Mouse (Mus musculus): ENCODE measurements around the gene Tspo.

Gene Tspo

GRCm38 (mm10) chr15:83584741-83585220 lies 21.4 kb downstream of the Tspo start:
- no peak for DNase-seq

- DNase-seq = no peak
Observed at GRCm38 (mm10) chr15:83590841-83591240, 27.4 kb downstream of the Tspo start.

DNA sequence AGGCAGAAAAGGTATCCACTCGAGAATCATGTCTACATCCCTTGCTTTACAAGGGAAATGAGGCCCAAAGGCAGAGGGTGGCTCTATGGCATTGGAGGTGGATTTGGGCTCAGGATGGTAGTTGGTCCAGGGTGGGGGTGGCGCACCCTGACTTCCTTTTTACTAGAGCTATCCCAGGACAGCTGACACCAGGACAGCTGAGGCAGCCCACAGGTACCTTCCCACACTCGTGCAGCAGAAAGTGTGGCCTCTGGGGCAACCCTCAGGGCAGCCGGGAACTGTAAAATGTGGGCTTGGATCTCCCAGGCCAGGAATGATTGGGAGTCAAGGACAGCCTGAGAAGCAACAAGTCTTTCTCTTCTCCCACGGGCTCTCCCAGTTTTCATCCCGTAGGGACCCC lies 28.4 kb downstream of the Tspo start:
- DNase-seq = no peak

DNA sequence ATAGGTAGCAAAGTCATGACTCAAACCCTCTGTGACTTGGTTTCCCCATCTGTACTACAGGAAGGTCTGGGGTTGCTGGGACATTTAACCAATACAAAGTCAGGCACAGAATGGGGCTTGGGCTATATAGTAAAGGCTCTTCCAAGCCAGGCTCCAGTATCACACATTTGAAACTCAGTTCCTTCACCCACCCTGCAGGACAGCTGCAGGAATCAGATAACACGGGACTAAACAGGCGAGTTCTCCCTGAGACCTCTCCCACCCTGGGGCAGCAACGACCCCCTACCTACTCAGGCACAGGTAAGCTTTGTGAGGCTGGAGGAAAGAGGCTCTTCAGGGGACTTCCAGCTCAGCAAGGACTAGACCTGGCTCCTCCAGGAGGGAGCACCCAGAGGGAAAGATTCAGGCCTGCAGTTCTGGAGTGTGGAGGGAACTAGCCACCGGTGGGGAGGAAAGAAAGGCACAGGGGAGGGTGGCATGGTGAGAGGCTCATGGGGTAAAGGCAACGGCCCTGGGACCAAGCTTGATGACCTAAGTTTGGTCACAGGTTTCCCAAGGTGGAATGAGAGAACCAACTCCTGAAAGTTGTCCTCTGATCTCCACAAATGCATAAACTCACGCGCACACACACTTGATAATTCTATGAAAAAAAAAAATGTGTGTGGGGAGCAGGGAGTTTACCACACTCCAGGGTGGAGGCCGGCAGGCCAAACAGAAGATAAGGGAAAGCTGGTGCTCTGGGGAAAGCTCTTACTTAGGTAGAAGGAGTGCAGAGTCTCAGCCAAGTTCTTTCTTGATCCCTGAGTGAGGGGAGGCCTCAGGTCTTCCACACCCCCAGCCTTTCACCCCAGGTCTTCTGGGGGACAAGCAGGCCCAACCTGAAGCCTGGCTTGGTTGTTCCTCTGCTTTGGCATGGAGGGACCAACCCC lies 29.1 kb downstream of the Tspo start:
- DNase-seq = no peak

DNA sequence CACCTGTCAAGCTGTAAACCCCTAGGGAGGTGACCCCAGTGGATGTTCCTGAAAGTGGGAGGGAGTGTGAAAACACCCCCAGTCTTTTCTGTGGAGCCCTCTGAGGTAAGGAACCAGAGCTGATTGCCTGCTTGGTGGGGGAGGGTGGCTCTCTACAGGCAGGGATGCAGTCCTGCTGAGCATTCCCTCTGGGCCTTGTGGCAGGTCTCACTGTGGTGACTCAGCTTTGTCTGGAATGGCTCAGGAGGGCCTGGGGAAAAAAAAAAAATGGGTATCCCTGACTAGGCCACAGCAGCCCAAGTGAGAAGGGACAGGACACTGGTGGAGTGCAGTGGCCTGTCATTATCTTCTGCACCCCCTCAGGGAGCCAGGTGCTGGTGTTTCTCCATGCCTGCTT lies 29.8 kb downstream of the Tspo start:
- DNase-seq = no peak

DNA sequence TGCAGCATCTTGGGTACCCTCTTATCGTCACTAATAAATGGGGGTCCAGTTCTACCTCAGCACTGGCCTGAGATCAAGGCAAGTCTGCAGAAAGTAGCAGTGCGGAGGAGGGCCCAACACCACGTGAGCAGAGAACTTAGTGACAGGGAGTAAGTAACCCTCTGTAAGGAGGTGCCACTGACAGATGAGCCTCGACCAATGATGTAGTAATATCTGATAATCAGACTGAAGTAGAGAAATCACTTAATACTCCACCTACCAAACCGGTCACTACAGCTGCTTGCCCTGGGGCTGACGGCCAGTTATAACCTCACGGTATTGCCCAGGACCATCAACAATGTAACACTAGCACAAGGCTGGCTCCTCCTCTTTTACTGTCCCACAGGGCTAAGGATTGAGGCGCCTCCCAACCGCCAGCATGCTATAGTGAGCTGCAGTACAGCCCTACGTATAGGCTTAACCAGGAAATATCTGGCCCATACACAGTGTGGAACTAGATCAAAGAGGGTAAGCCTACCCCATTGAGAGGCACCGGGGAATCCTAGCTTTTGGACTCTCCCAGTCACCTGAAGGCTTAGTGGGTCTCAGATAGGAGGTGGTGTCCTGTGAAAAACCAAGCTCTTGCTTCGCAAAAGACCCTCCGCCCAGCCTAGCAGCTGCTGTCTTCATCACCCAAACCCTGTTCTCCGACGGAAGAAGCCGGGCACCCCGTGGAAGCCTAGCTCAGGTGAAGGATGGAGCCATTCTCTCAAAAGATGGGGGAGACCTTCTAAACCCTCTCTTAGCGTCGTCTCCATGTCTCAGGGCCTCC lies 30.5 kb downstream of the Tspo start:
- no peak for DNase-seq

GRCm38 (mm10) chr15:83594513-83595363 lies 31.3 kb downstream of the Tspo start, which contains the start of gene Ttll12:
TSS of gene Ttll12 (minus strand) at chr15:83595157.
- DNase-seq = peak; percentile 97

DNA sequence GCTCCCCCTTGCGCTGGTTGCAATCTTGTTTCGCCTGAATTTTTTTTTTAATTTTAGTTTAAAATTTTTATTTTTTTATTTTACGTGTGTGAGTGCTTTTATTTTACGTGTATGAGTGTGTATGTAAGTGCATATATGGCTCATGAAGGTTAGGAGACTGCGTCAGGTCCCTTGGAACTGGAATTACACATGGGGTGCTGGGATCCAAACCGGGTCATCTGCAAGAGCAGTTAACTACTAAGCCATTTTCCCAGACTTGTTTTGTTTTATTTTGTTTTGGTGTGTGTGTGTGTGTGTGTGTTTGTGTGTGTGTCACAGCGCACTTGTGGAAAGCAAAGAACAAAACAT lies 31.9 kb downstream of the Tspo start:
- no peak for DNase-seq

DNA sequence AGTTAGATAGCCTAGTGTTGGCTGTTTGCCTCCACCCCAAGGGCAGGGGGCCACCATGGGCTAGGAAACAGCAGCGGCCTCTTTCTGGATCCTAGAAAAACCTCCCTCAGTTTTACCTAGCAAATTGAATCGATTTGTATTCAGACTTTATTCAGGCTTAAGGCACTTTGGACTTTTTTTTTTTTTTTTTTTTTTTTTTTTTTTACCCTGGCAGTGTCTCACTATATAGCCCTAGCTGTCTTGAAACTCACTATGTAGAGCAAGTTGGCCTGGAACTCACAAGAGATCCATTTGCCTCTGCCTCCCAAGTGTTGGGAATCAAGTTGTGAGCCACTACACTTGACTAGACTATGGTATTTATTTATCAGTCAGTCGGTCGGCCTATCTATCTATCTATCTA lies 33.4 kb downstream of the Tspo start:
- DNase-seq = no peak

GRCm38 (mm10) chr15:83601185-83601584 lies 37.8 kb downstream of the Tspo start:
- no peak for DNase-seq

DNA sequence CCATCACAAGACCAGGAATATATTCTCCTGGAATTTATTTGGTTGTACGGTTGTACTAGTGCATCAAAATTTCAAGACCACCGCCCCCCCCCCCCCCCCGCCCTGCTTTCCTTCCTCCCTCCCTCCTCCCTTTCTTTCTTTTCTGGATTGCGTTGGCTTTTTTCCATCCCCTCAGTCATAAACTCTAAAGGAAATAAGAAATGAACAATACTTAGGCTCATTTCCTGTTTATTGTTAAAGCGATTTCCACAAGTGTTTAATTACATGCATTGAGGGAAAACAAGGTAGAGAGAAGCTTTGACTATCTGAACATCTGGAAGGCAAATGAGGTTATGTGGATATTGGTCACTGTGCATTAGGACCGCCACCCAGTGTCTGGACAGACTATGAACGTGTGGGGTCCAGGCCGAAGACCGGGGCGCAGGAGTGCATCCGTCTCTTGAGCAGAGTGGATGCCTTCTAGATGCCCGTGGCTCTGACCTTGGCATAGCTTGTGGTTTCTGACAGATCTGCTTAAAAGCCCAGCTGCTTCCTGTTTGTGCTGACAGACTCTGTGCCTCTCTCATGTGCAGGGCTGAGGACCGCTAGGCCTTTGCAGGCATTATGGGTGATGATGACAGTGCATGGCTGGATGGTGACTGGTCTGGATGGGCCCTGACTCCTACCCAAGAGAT lies 39.1 kb downstream of the Tspo start:
- no peak for DNase-seq

DNA sequence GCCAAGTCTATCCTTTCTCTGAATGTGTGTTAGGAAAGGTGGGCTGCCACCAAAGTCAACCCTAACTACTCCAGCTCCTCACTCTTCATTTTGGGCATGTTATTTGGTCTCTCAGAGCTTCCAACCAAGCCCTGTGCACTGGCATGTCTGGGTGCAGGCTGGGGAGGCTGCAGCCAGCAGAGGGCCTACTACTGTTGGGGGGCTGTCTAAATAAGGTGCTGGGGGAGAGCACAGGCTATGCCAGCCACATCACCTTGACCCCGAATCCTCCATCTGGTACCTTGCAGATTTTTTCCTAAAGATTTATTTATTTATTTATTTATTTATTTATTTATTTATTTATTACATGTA lies 39.6 kb downstream of the Tspo start:
- no peak for DNase-seq

DNA sequence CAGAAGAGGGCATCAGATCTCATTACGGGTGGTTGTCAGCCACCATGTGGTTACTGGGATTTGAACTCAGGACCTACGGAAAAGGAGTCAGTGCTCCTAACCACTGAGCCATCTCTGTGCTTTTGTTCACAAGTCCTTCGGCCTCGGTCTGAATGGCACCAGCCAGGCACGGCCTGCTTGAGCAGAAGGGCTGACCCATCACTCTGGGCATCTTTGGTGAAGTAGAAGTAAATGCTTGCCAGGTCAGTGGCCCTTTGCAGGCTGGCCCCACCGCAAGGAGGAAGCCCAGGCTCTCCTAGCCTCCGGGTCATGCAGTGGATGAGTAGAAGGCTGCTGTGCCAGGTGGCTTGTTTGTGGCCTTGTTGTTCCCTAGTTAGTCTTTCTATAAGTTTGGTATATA lies 40.0 kb downstream of the Tspo start:
- DNase-seq = no peak

DNA sequence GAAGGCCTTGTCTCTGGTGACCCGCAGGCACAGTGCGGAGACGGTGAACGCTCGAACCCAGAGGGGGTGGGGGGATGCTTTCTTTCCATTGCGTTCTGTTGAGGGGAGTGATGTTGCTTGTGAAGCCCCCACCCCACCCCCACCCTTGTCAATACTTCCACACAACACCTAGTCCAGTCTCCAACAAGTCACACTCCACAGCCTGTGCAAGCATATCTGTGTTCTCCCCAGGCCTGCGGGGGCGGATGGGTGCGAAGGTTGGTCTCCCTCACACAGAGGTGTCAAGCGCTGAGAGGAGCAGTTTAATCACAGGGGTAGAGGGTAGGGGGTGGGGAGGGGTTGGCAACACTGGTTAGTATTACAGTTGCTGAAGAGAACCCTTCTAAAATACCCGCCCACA lies 42.8 kb downstream of the Tspo start:
- DNase-seq = no peak

GRCm38 (mm10) chr15:83606700-83607099 lies 43.3 kb downstream of the Tspo start:
- no peak for DNase-seq

DNA sequence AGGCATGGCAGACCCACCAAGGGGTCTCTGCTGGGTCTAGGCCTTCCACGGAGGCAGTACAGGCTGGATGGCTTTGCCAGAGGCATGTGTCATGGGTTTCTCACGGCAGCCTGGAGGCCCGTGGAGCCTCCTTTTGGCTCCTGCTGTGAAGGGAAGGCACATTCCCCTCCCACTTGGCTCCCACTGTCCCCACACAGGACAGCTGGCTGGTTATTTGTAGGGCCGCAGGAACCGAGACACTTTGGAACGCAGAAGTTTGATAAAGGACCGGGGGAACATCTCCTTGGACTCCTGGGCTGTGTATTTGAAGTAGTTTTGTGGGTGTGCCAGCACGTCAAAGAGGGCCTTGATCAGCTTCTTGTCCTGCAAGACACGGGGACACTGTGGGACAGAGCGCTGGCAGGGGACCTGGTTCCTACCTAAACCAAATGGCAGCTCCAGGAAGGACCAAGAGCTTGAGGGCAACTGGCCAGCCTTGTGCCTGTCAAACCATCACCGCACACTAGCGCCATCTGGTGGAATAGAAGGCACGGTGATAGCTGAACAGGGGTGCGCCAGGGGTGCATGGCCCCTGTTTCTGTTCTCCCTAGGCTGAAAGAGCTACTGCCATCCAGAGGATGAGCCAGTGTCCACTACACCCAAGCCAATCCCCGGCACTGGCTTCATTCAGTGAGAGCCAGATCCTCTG lies 43.9 kb downstream of the Tspo start:
- peak; percentile 52 for DNase-seq

- peak; percentile 69 for DNase-seq
Observed at GRCm38 (mm10) chr15:83615245-83615644, 51.9 kb downstream of the Tspo start.

All from right cerebral cortex, adult 18-20 months (tissue).